Mouse (Mus musculus) left cerebral cortex, postnatal 10 days (tissue): Measurements from ENCODE around the gene Ccsap. TPM values are rescaled to one million over a fixed set of nuclear protein-coding genes. Genes with fewer than 3 reads are reported as not detected.
"Not testable (repeated sequence)": the region's sequence is repeated elsewhere in the genome, so short reads cannot be mapped to it uniquely, and the experiment has no call there.

ENCODE experiments used
- DNase-seq, 2 experiments: peaks; one replicate each; pipeline ENCODE4 v3.0.0; 2021 to 2022; ENCODE audit warnings: low spot score in 2 of 2, mixed read lengths in 1 of 2; ENCODE audit errors: extremely low spot score in 1 of 2
- intact Hi-C: fragments of 180-260 bp; cut with DNase I; formaldehyde crosslinking; loops from one replicate; pipeline ENCODE4 v1.15.1; 2025
- total RNA-seq, 2 experiments: library from RNA; stranded (reverse); gene quantifications; 2 replicates each; pipeline ENCODE4 v1.2.3; 2021

Gene Ccsap
- total RNA-seq, 2 experiments from 2014 or later, result 54.9 to 57.0 TPM

DNA sequence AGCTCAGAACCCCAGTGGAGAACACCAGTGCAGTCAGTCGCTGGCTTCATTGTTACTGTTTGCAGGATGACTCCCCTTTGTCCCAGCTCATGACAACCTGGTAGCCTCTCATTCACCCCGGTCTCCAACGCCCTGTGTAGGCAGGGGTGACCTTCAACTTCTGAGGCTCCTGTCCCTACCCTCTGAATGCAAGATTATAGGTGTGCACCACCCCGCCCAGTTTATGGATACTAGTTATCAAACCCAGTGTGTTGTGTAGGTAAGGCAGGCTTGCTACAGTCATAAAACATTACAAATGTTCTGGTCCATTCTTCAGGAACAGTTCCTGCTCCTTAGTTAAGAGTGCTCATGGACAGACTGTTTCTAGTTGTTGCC lies 46.1 kb downstream of the Ccsap start:
- DNase-seq, result no peak
- intact Hi-C loops, result no loop called here

DNA sequence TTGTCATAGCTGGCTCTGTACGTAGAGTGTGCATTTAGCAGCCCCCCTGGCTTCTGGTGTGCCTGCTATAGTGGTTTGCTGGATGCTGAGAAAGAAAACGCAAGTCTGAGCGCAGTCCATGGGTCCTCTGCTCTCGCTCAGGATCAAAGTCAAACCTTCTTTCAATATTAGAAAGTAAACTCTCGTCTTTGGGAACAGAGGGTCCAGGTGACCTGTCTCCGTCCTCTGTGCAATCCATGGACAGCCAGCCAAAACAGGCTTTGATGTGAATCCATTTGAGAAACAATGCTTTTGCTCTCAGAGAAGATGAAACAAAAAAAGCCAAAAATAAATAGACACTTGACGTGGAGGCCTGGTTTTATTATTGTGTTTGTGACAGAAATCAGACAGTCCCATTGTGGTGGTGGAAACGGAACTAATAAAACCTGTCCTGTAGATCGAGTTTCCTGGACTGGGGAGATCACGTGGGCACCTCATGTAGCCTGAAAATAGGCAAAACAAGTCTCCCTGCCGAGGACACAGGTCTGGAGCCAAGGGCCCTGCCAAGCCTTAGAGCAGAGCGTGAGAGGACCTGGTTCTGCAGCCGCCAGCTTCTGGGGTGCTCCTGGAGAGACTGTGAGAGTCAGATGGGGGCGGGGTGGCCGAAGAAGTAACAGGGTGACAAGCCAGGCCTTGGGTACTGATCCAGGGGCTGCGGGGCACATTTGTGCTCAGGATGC lies 46.7 kb downstream of the Ccsap start:
- peak in 1 of 2 experiments; percentile 51 for DNase-seq
- intact Hi-C loops, result no loop called here

DNA sequence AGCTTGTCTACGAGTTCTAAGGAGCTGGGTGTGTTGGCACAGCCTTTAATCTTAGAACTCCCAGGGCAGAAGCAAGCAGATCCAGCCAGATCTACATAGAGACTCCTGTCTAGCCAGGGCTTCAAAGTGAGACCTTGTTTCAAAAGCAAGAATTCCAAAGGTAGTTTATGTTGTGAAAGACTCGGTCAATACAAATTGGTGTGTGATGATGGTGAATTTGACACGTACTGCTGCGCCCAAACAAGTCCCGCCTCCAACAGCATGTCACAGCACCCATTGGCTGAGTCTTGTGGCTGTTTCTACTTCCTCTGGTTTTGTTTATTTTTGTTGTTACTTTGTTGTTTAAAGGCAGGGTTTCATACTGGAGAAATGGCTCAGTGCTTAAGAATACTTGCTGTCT lies 47.8 kb downstream of the Ccsap start:
- no peak for DNase-seq
- intact Hi-C loops, result no loop called here

DNA sequence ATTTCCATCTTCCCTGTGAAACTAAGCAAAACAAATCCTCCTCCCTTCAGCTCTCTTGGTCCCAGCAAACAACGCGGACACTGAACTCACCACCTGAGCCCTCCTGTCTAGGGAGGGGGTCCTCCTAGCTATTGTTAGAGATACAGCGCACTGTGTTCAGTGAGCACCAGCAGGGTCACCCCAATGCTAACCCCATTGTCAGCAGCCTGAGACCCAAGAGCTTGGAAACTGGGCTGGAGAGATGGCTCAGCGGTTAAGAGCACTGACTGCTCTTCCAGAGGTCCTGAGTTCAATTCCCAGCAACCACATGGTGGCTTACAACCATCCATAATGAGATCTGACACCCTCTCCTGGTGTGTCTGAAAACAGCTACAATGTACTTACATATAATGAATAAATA lies 50.7 kb downstream of the Ccsap start:
- intact Hi-C loops, DNase-seq: not testable (repeated sequence)

DNA sequence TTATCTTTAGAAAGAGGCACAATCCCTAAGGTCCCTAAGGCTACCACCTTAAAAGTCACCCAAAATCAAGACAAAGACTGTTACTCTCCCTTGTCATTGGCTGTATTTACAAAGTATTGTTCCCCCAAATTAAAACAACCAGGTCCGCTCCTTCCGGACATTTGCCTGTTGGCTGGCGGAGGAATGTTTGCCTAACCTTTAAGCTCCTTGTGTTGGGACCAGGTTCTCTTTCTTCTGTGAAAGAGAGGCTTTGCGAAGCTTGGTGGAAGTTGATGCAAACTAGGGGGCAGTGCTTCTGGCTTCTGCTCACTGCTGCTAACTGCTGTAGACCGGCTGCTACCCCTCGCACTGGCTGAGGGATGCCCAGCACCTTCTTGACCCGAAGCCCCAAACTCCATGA lies 51.3 kb downstream of the Ccsap start:
- intact Hi-C loops, result no loop called here

DNA sequence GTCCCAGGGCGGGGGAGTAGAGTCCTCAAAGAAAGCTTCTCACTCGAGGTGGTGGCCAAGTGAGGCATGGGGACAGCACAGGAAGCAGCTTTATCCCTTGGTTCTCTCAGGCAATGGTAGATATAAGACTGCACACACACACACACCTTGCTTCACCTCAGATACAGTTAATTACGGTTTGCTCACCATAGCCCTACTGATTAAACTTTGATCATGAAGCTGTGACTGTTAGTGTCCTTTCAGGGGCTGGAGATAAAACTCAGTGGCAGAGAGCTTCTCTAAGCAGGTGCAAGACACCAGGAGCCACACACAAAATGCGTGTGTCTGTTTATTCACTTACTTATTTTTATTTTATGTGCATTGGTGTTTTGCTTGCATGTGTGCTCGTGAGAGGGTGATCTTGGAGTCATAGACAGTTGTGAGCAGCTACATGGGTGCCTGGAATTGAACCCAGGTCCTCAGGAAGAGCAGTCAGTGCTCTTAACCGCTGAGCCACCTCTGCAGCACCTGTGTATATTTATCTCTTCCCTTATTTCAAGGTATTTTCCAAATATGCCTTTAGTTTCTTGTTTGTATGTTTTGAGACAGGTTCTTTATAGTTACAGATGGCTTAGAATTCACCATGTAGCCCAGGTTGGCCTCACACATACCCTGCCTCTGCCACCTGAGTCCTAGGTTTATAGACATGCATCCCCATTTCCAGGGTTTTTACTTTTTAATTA lies 52.0 kb downstream of the Ccsap start:
- no peak for DNase-seq
- intact Hi-C loops, result no loop called here

More for the DNA sequence above, 51.3 kb downstream of the Ccsap start:
- no peak for DNase-seq

DNA sequence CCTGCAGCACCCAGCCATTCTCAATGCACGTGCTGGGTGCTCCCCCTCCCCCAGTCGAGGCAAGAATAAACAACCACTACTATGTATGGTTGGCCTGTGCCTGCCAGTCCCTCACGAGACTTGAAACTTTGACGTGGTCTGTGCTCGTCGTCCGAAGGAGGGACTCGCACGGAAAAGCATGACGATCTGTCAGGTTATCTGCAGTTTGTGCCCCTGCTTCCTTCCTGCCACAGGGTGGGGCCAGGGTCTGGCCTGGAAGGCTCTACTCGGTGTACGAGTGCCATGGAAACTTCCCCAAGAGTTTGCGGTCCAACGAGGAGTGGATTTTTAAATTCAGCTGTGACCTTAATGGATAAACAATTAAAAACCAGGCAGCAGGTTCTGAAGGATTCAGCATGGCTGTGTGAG lies 53.0 kb downstream of the Ccsap start:
- no peak for DNase-seq
- intact Hi-C loops, result no loop called here

DNA sequence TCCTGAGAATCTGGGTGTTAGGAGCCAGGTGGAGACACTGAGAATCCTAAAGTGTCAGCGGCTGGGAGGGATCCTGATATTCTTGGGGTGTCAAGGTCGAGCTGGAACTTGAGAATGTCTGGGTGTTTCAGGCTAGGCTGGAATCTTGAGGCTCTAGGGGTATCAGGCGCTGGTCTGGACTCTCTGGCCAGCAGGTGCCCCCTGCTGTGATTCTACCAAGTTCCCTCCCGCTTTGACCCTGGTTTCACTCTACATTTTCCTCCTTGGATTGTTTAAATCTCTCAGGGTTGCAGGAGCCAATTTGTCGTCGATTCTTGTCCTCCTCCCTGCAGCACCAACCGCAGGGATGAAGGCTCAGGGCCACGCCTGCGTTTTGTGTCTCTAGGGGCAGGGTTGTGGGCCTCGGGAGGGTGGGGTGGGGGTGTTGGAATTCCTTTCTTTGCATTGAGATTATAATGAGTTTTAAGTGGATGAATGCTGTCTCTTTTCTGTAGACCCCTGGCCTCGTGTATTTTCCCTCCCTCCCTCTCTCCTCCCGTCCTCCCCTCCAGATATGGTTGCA lies 53.6 kb downstream of the Ccsap start:
- DNase-seq, result no peak
- intact Hi-C loops, result no loop called here

DNA sequence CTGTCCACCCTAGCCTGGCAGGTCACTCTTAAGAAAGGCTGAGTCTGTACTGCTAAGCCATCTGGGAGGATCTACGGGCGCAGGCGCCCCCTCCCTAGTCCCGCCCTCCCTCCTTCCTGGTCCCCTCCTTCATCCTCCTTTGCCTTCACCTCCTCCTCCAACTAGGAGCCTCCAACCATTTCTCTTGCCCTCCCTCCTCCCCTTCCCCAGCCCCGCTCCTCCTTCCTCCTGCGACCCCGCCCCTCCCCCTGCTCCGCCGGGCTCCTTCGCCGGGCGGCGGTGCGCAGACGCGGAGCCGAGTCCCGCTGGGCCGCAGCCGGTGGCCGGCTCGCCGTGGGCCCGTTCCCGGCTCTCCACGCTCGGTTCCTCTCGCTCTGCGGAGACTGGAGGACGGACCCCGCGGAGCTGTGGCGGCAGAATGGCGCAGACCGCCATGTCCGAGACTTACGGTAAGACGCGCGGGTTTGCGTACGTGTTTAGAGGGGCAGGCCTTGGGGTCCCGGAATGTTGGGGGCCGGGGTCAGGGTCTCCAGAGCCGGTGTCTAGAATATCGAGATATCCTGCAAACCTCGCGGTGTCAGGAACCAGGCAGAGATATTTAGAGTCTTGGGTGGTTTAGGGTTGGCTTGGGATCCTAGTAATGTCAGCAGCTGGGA lies 54.2 kb downstream of the Ccsap start, which contains the start of gene Rab4a:
Gene Rab4a, plus strand, starts transcription at position 268 of the 656 bp plus-strand sequence.
- peak; percentile 71 to 92 for DNase-seq
- intact Hi-C loops, result no loop called here

DNA sequence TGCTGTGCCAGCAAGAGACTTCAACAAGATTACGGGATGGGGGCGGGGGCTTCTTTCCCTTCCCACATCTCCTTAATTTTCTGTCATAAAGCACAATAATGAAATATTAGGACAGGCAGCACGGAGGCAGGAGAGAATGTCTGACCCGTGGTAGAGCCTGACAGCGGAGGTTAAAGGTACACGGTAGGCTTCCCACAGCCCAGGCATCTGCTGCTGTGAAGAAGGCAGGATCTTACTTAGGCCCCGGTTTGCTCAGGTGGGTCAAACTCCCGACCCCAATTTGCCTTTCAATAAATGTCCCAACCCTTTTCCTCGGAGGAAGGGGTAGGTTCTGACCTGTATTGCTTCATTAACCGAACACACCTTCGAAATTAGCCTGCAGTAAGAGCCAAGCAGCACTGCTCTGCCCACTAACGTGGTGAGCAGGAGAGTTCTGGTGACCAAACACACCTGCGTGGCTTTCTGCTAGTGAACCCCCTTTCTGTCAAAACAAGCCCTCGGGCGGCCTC lies 54.7 kb downstream of the Ccsap start:
- intact Hi-C loops, result no loop called here
- no peak for DNase-seq

DNA sequence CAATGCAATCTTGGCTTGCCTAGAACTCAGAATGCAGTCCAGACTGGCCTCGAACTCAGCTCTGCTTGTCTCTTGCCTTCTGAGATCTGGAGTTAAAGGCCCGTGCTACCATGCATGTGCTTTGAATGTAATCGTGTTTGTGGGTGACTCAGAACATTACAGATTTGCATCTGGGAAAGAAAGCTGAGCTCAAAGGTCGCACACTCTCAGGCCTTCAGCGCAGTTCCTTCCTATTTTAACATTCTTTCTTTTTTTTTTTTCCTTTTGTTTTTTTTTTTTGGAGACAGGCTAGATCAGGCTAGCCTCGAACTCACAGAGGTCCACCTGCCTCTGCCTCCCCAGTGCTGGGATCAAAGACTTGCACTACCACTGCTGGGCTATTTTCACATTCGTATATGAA lies 55.4 kb downstream of the Ccsap start:
- intact Hi-C loops, result no loop called here
- no peak for DNase-seq

DNA sequence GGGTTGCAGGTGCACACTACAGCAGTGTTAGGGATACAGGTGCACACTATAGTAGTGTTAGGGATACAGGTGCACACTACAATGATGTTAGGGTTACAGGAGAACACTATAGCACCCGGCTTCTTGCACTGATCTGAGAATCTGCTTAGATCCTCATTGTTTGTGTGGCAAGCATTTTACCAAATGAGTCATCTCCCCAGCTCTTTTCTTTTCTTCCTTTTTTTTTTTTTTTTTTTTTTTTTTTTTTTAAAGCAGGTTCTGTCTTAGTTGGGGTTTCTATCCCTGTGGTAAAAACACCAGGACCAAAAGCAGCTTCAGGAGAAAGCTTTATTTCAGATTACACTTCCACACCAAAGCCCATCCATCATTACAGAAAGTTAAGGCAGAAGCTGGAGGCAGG lies 56.4 kb downstream of the Ccsap start:
- DNase-seq, result no peak
- intact Hi-C loops, result no loop called here

DNA sequence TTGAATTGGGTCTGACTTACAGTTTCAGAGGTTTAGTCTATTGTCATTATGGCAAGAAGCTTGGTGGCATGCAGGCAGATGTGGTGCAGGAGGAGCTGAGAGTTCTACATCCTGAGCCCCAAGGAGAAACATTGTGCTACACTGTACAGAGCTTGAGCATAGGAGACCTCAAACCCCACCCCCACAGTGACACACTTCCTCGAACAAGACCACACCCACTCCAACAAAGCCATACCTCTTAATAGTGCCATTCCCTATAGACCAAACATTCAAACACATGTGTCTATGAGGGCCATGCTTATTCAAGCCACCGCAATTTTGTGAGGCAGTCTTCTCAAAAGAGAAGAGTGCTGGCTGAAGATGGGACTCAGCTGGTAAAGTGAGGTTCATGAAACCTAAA lies 58.5 kb downstream of the Ccsap start:
- intact Hi-C loops, result no loop called here
- DNase-seq, result no peak

DNA sequence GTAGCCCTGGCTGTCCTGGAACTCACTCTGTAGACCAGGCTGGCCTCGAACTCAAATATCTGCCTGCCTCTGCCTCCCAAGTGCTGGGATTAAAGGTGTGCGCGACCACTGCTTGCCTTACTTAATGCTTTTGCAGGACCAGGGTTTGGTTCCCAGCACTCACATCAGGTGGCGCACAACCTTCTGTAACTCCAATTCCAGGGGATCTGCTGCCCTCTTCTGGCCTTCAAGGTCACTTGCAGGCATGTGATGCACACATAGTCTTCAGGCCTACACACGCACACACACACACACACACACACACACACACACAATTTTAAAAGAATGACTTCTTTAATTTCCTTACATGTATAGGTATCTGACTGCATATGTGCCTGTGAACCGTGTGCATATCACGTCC lies 59.1 kb downstream of the Ccsap start:
- intact Hi-C loops, result no loop called here

DNA sequence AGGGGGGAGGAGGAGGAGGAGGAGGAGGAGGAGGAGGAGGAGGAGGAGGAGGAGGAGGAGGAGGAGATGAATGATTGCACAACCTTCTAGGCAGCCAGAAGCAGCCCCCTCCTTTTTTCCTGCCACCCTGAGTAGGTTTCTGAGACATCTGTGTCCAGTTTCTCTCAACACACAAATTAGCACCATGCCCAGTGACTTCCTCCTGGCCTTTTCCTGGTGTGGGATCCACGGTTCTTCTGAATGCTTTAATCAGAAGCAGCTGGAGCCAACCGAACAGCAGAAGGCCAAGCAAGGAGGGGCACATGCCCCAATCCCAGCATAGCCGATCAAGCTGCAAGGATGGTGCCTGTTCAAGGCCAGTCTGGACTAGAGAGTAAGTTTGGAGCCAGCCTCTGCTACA lies 60.1 kb downstream of the Ccsap start:
- no peak for DNase-seq
- intact Hi-C loops, result loop anchor here (10.0 kb wide), 1 partner anchor 555 kb away; no protein-coding TSS in a partner anchor

More for the DNA sequence above, 59.1 kb downstream of the Ccsap start:
- no peak for DNase-seq

DNA sequence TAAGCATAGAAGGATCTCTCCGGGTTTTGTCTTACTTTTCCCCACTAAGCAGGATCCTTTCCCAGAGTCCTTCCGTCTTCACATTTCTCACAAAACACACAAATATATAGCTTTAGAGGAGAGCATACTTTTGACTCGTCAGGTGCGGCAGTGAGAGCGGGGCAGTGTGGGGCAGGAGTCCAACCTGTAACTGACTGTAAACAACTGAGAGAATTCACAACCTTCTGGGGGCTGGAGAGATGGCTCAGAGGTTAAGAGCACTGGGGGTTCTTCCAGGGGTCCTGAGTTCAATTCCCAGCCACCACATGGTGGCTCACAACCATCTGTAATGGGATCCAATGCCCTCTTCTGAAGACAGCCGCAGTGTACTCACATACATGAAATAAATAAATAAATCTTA lies 60.6 kb downstream of the Ccsap start:
- no peak for DNase-seq

DNA sequence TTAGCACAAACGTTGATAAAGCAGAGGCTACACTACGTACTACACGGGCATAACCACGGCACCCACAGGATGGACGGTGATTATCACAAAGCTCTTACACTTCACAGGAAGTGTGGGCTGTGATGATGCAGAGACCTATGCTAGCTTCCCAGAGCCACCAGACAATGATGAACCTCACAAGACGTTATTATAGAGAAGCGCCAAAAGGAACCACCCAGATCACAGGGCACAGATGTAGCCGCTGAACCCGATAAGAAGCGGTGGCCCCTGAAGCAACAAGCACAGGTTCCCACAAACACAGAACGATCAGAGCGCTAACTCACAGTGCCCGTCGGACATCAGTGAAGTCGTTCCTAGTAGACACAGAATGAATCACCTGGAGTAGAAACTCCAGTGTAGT lies 62.1 kb downstream of the Ccsap start:
- DNase-seq, result no peak
- intact Hi-C loops, result loop anchor here (10.0 kb wide), 1 partner anchor 557 kb away; no protein-coding TSS in a partner anchor

More for the DNA sequence above, 60.6 kb downstream of the Ccsap start:
- intact Hi-C loops, result loop anchor here (10.0 kb wide), 1 partner anchor 555 kb away; no protein-coding TSS in a partner anchor

DNA sequence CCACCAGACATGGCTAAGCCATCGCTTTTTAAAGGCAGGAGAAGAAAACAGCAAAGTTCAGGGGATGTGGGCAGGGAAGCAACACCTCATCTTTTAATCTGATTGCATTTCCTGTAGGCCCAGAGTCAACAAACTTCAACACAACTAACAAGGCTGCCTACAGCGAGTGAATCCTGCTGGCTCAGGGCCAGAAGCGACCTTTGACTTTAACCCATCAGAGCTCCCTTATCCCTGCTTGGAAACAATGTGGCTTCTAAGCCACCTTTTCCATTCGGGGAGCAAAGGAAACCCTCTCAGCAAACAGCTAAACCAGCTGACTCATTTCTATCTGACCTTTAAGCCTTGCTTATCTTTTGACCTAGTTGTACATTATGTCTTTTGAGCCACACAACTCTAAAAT lies 63.3 kb downstream of the Ccsap start:
- intact Hi-C loops, result loop anchor here (10.0 kb wide), 1 partner anchor 558 kb away; no protein-coding TSS in a partner anchor

DNA sequence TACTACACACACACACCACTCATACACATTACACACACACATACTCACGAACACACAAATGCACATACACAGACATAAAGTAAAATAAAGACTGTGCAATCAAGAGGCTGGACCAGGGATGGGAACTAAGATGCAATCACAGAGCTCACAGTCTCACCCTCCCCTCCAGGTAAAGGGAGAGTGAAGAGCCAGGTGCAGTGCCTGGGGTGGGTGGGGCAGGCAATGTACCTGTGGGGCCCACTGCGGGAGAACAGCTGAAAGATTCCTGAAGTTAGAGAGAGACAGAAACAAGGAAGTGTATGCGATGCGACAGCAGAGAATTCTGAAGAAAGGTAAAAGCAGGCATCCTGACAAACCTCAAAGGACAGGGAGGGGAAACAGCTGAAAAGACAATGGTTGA lies 65.2 kb downstream of the Ccsap start:
- intact Hi-C loops, result loop anchor here (5.0 to 10.0 kb wide), 2 partner anchors 113 to 560 kb away; no protein-coding TSS in a partner anchor

More for the DNA sequence above, 63.3 kb downstream of the Ccsap start:
- peak in 1 of 2 experiments; percentile 35 for DNase-seq

More for the DNA sequence above, 65.2 kb downstream of the Ccsap start:
- DNase-seq, result no peak
